Mouse (Mus musculus) liver, embryonic 14 days (tissue): ENCODE results near the gene Unc5c. TPM values are rescaled to one million over a fixed set of nuclear protein-coding genes. Genes with fewer than 3 reads are reported as not detected.

Experiments used
- polyA plus RNA-seq: library from polyadenylated mRNA; depleted of rRNA; stranded (reverse); fragments of >200 nt; gene quantifications from 2 replicates; pipeline ENCODE4 v1.2.3, GENCODE M21; 2012; rRNA removed

Unc5c gene
- 0.09 and 0.17 TPM in 2 replicates for polyA plus RNA-seq

DNA sequence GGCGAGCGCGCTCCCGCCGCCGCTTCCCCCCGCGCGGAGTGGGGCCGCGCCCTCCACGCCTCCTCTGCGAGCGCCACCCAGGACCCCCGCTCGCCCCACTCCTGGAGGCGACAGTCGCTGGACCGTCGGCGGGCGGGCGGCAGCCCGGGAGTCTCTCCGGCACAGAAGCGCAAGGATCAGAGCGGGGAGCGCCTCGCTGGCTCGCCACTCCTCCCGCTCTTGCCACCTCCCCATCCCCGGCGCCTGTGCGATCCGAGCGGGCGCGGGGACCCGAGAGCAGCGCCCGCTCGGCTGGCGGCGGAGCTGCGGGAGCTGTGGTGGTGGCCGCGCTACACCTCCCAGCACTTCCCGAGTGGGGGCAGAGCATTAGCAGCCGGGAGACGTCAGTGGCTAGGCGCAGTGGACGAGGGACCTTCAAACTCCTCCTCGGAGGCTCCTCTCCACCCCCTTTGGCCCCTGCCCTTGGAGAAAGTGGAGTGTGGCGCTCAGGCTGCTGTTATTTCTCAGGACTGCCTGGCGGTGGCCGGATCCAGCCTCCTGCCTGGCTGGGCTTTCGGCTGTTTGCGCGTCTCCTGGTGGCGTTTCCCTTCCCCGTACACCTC is at the start of gene Unc5c:
Gene Unc5c (plus strand): TSS at position 113 of the 602 bp plus-strand sequence.

